Mouse (Mus musculus) neural tube, embryonic 12.5 days (tissue): Measurements from ENCODE around the gene Gm28043. TPM values are rescaled to one million over a fixed set of nuclear protein-coding genes. Genes with fewer than 3 reads are reported as not detected.

Experiments
- ATAC-seq: fragments of 200-750 bp; cut with Nextera tagmentation; 2 replicates; pipeline ENCODE4 v1.8.0; 2017; ENCODE audit warnings: low read depth, mild to moderate bottlenecking, moderate TSS enrichment, moderate library complexity; ENCODE audit not compliant: low FRiP score
- H3K27ac ChIP-seq: fragments of 300-500 bp; sonication (generic); 2 replicates; pipeline ENCODE4 v1.5.1; 2016
- H3K27me3 ChIP-seq: fragments of 300-500 bp; sonication (generic); replicated peaks from 2 replicates; pipeline ENCODE4 v1.6.1; 2016; ENCODE audit warnings: mild to moderate bottlenecking
- H3K36me3 ChIP-seq: fragments of 300-500 bp; sonication (generic); 2 replicates; pipeline ENCODE4 v1.6.1; 2016; ENCODE audit warnings: mild to moderate bottlenecking
- H3K4me1 ChIP-seq: fragments of 300-500 bp; sonication (generic); 2 replicates; pipeline ENCODE4 v1.6.1; 2016
- H3K4me2 ChIP-seq: fragments of 300-500 bp; sonication (generic); replicated peaks from 2 replicates; pipeline ENCODE4 v1.6.1; 2016; ENCODE audit warnings: mild to moderate bottlenecking
- H3K4me3 ChIP-seq: fragments of 300-500 bp; sonication (generic); 2 replicates; pipeline ENCODE4 v1.5.1; 2016
- H3K9ac ChIP-seq: fragments of 300-500 bp; sonication (generic); 2 replicates; pipeline ENCODE4 v1.6.1; 2016; ENCODE audit warnings: mild to moderate bottlenecking
- H3K9me3 ChIP-seq: fragments of 300-500 bp; sonication (generic); 2 replicates; pipeline ENCODE4 v1.6.1; 2016; ENCODE audit warnings: mild to moderate bottlenecking
- WGBS: fragments of 180-500 bp; shearing (Covaris S2); methylation state at CpG from one replicate; pipeline ENCODE4 v1.1.7; 2016; 5-methylcytosine and 5-hydroxymethylcytosine counted together
- polyA plus RNA-seq: library from polyadenylated mRNA; unstranded; fragments of >200 nt; fragmentation: Nextera tagmentation; extraction: Ambion mirVana; gene quantifications from 2 replicates; pipeline ENCODE4 v1.2.1, GENCODE M21; 2016

The Gm28043 gene
- polyA plus RNA-seq, 1 experiment from 2014 or later = 3.7 TPM

- H3K27ac ChIP-seq = no peak overlapping the region
- no peak overlapping the region for H3K9ac ChIP-seq
- H3K4me2 ChIP-seq = no peak overlapping the region
- H3K36me3 ChIP-seq = peaks cover 86% of the 10 kb centered on the region
- 93% methylated on average over 5 of the region's 5 CpGs for WGBS
- H3K4me1 ChIP-seq = no peaks in the 10 kb centered on the region
- ATAC-seq = no peak
- H3K9me3 ChIP-seq = no peaks in the 10 kb centered on the region
- no peak overlapping the region for H3K4me3 ChIP-seq
- no peaks in the 10 kb centered on the region for H3K27me3 ChIP-seq
Observed at GRCm38 (mm10) chr17:29628946-29629345, 14.3 kb downstream of the Gm28043 start.

- Histone ChIP-seq H3K9me3 (no peaks in the 10 kb centered on the region), H3K27me3 (no peaks in the 10 kb centered on the region), H3K4me3 (no peak overlapping the region), H3K36me3 (peaks cover 86% of the 10 kb centered on the region), H3K9ac (no peak overlapping the region), H3K27ac (no peak overlapping the region), H3K4me2 (no peak overlapping the region), H3K4me1 (no peaks in the 10 kb centered on the region)
- no peak for ATAC-seq
- 91% methylated on average over 5 of the region's 5 CpGs for WGBS
Observed at GRCm38 (mm10) chr17:29629620-29630019, 14.9 kb downstream of the Gm28043 start.

- no peaks in the 10 kb centered on the region for H3K4me1 ChIP-seq
- H3K27me3 ChIP-seq = no peaks in the 10 kb centered on the region
- H3K9me3 ChIP-seq = no peaks in the 10 kb centered on the region
- ATAC-seq = no peak
- no peak overlapping the region for H3K9ac ChIP-seq
- 96% methylated on average over 11 of the region's 11 CpGs for WGBS
- no peak overlapping the region for H3K27ac ChIP-seq
- no peak overlapping the region for H3K4me2 ChIP-seq
- H3K4me3 ChIP-seq = no peak overlapping the region
- peaks cover 95% of the 10 kb centered on the region for H3K36me3 ChIP-seq
Observed at GRCm38 (mm10) chr17:29632312-29632711, 17.6 kb downstream of the Gm28043 start.

GRCm38 (mm10) chr17:29635492-29635891 is 20.8 kb downstream of the Gm28043 start:
- peaks cover 91% of the 10 kb centered on the region for H3K36me3 ChIP-seq
- H3K27ac ChIP-seq = no peak overlapping the region
- H3K4me3 ChIP-seq = no peak overlapping the region
- ATAC-seq = no peak
- no peaks in the 10 kb centered on the region for H3K27me3 ChIP-seq
- no peaks in the 10 kb centered on the region for H3K4me1 ChIP-seq
- no peaks in the 10 kb centered on the region for H3K9me3 ChIP-seq
- 93% methylated on average over 8 of the region's 8 CpGs for WGBS
- H3K9ac ChIP-seq = no peak overlapping the region
- H3K4me2 ChIP-seq = no peak overlapping the region

GRCm38 (mm10) chr17:29636118-29636517 is 21.4 kb downstream of the Gm28043 start:
- H3K9ac ChIP-seq = no peak overlapping the region
- 85% methylated on average over 5 of the region's 5 CpGs for WGBS
- H3K9me3 ChIP-seq = no peaks in the 10 kb centered on the region
- no peaks in the 10 kb centered on the region for H3K4me1 ChIP-seq
- no peak overlapping the region for H3K4me2 ChIP-seq
- H3K27me3 ChIP-seq = no peaks in the 10 kb centered on the region
- peaks cover 91% of the 10 kb centered on the region for H3K36me3 ChIP-seq
- no peak overlapping the region for H3K27ac ChIP-seq
- H3K4me3 ChIP-seq = no peak overlapping the region
- no peak for ATAC-seq

GRCm38 (mm10) chr17:29637377-29637776 is 22.7 kb downstream of the Gm28043 start:
- WGBS = 98% methylated on average over 4 of the region's 4 CpGs
- no peak overlapping the region for H3K4me3 ChIP-seq
- H3K4me2 ChIP-seq = no peak overlapping the region
- no peaks in the 10 kb centered on the region for H3K4me1 ChIP-seq
- no peaks in the 10 kb centered on the region for H3K9me3 ChIP-seq
- ATAC-seq = no peak
- H3K36me3 ChIP-seq = peaks cover 93% of the 10 kb centered on the region
- H3K9ac ChIP-seq = no peak overlapping the region
- no peaks in the 10 kb centered on the region for H3K27me3 ChIP-seq
- H3K27ac ChIP-seq = no peak overlapping the region

GRCm38 (mm10) chr17:29637895-29638294 is 23.2 kb downstream of the Gm28043 start:
- Histone ChIP-seq H3K9me3 (no peaks in the 10 kb centered on the region), H3K4me3 (no peak overlapping the region), H3K36me3 (peaks cover 93% of the 10 kb centered on the region), H3K4me2 (no peak overlapping the region), H3K4me1 (no peaks in the 10 kb centered on the region), H3K27ac (no peak overlapping the region), H3K9ac (no peak overlapping the region), H3K27me3 (no peaks in the 10 kb centered on the region)
- WGBS = 84% methylated on average over 8 of the region's 8 CpGs
- ATAC-seq = no peak

GRCm38 (mm10) chr17:29640971-29641370 is 26.3 kb downstream of the Gm28043 start:
- Histone ChIP-seq H3K36me3 (peaks cover 73% of the 10 kb centered on the region), H3K4me1 (no peaks in the 10 kb centered on the region), H3K9me3 (no peaks in the 10 kb centered on the region), H3K27me3 (no peaks in the 10 kb centered on the region), H3K4me2 (no peak overlapping the region), H3K9ac (no peak overlapping the region; the same call in 1 of the 2 replicates), H3K4me3 (no peak overlapping the region), H3K27ac (no peak overlapping the region)
- ATAC-seq = no peak
- WGBS = 95% methylated on average over 11 of the region's 11 CpGs

GRCm38 (mm10) chr17:29642219-29642618 is 27.5 kb downstream of the Gm28043 start:
- no peaks in the 10 kb centered on the region for H3K4me1 ChIP-seq
- H3K9me3 ChIP-seq = no peaks in the 10 kb centered on the region
- H3K27me3 ChIP-seq = no peaks in the 10 kb centered on the region
- H3K36me3 ChIP-seq = peaks cover 66% of the 10 kb centered on the region
- WGBS = 57% methylated on average over 3 of the region's 3 CpGs
- H3K4me3 ChIP-seq = no peak overlapping the region
- H3K4me2 ChIP-seq = no peak overlapping the region
- ATAC-seq = no peak
- H3K9ac ChIP-seq = no peak overlapping the region
- no peak overlapping the region for H3K27ac ChIP-seq

GRCm38 (mm10) chr17:29658249-29658648 is 43.6 kb downstream of the Gm28043 start:
- Histone ChIP-seq H3K27me3 (no peaks in the 10 kb centered on the region), H3K36me3 (peaks cover 3% of the 10 kb centered on the region), H3K27ac (no peak overlapping the region), H3K4me2 (no peak overlapping the region), H3K4me3 (no peak overlapping the region), H3K9me3 (0 out of 2 replicates have a peak, but pooled peaks cover 4% of the 10 kb centered on the region), H3K9ac (no peak overlapping the region), H3K4me1 (peaks cover 12% of the 10 kb centered on the region)
- ATAC-seq = no peak
- WGBS = 81% methylated on average over 2 of the region's 2 CpGs

- Histone ChIP-seq H3K4me1 (peaks cover 12% of the 10 kb centered on the region), H3K9me3 (no peaks in the 10 kb centered on the region), H3K27me3 (no peaks in the 10 kb centered on the region), H3K27ac (peak within 1 kb of the TSS; percentile 82), H3K4me3 (peak within 1 kb of the TSS; percentile 96), H3K36me3 (peaks cover 14% of the 10 kb centered on the region), H3K9ac (peak within 1 kb of the TSS; percentile 93), H3K4me2 (peak within 1 kb of the TSS; percentile 96)
- WGBS = under 1% methylated on average over 41 of the region's 41 CpGs
- peak; percentile 96 for ATAC-seq
Observed at GRCm38 (mm10) chr17:29660076-29660761, 45.5 kb downstream of the Gm28043 start, which contains the start of gene Cmtr1. TSS of gene Cmtr1 (plus strand) at chr17:29660595.

GRCm38 (mm10) chr17:29660762-29661391 is 46.2 kb downstream of the Gm28043 start:
- Histone ChIP-seq H3K27me3 (no peaks in the 10 kb centered on the region), H3K36me3 (peaks cover 16% of the 10 kb centered on the region), H3K27ac (peak overlapping the region; percentile 82), H3K4me1 (peaks cover 12% of the 10 kb centered on the region), H3K4me3 (peak overlapping the region; percentile 96), H3K9ac (peak overlapping the region; percentile 93), H3K4me2 (peak overlapping the region; percentile 96), H3K9me3 (no peaks in the 10 kb centered on the region)
- under 1% methylated on average over 41 of the region's 41 CpGs for WGBS
- ATAC-seq = peak; percentile 57
